Mouse (Mus musculus) embryonic facial prominence, embryonic 11.5 days (tissue): ENCODE data around the gene Car10. TPM values are rescaled to one million over a fixed set of nuclear protein-coding genes. Genes with fewer than 3 reads are reported as not detected.

ENCODE experiments used
- ATAC-seq: fragments of 200-750 bp; cut with Nextera tagmentation; replicated peaks from 2 replicates; pipeline ENCODE4 v1.8.0; 2017; ENCODE audit warnings: low read depth; ENCODE audit not compliant: insufficient number of reproducible peaks, low FRiP score, low TSS enrichment
- DNase-seq: peaks from one replicate; pipeline ENCODE4 v3.0.0-alpha.2; 2015; ENCODE audit warnings: low spot score
- H3K27ac ChIP-seq: fragments of 300-500 bp; sonication (generic); replicated peaks from 2 replicates; pipeline ENCODE4 v1.5.1; 2014; ENCODE audit warnings: mild to moderate bottlenecking, low read depth, low read length, control low read depth
- H3K27me3 ChIP-seq: fragments of 300-500 bp; sonication (generic); 2 replicates; pipeline ENCODE4 v1.6.1; 2014; ENCODE audit warnings: mild to moderate bottlenecking, low read length, moderate library complexity, mixed read lengths; ENCODE audit not compliant: control insufficient read depth, insufficient read depth
- H3K36me3 ChIP-seq: fragments of 300-500 bp; sonication (generic); replicated peaks from 2 replicates; pipeline ENCODE4 v1.6.1; 2014; ENCODE audit warnings: low read depth, mild to moderate bottlenecking, low read length, moderate library complexity, mixed read lengths; ENCODE audit not compliant: control insufficient read depth, insufficient read depth
- H3K4me1 ChIP-seq: fragments of 300-500 bp; sonication (generic); 2 replicates; pipeline ENCODE4 v1.6.1; 2014; ENCODE audit warnings: low read length, mixed read lengths; ENCODE audit not compliant: control insufficient read depth, insufficient read depth
- H3K4me2 ChIP-seq: fragments of 300-500 bp; sonication (generic); 2 replicates; pipeline ENCODE4 v1.6.1; 2014; ENCODE audit warnings: low read depth, mild to moderate bottlenecking, control low read depth, low read length, moderate library complexity
- H3K4me3 ChIP-seq: fragments of 300-500 bp; sonication (generic); 2 replicates; pipeline ENCODE4 v1.5.1; 2014; ENCODE audit warnings: low read depth, low read length, control low read depth
- H3K9ac ChIP-seq: fragments of 300-500 bp; sonication (generic); replicated peaks from 2 replicates; pipeline ENCODE4 v1.6.1; 2014; ENCODE audit warnings: mild to moderate bottlenecking, control low read depth, low read length
- H3K9me3 ChIP-seq: fragments of 300-500 bp; sonication (generic); replicated peaks from 2 replicates; pipeline ENCODE4 v1.6.1; 2016; ENCODE audit warnings: mild to moderate bottlenecking, low read length, inconsistent platforms, mixed read lengths; ENCODE audit not compliant: control insufficient read depth
- WGBS: fragments of 180-500 bp; shearing (Covaris S2); extraction: QIAGEN DNeasy Blood & Tissue Kit; methylation state at CpG from one replicate; pipeline ENCODE4 v1.1.7; 2014; 5-methylcytosine and 5-hydroxymethylcytosine counted together
- polyA plus RNA-seq: library from polyadenylated mRNA; unstranded; fragments of >200 nt; fragmentation: Nextera tagmentation; extraction: Ambion mirVana; gene quantifications from 2 replicates; pipeline ENCODE4 v1.2.1, GENCODE M21; 2014

Gene Car10
- polyA plus RNA-seq, 1 experiment from 2014 or later, result 0.80 TPM

GRCm38 (mm10) chr11:93640954-93641353 lies 543.1 kb downstream of the Car10 start:
- 66% methylated on average over 5 of the region's 5 CpGs for WGBS
- Histone ChIP-seq H3K4me1 (no peaks in the 10 kb centered on the region), H3K27me3 (no peaks in the 10 kb centered on the region), H3K36me3 (no peaks in the 10 kb centered on the region), H3K27ac (no peak overlapping the region), H3K4me3 (no peak overlapping the region), H3K9ac (no peak overlapping the region), H3K4me2 (no peak overlapping the region), H3K9me3 (no peaks in the 10 kb centered on the region)
- DNase-seq (no peak), ATAC-seq (no peak)

DNA sequence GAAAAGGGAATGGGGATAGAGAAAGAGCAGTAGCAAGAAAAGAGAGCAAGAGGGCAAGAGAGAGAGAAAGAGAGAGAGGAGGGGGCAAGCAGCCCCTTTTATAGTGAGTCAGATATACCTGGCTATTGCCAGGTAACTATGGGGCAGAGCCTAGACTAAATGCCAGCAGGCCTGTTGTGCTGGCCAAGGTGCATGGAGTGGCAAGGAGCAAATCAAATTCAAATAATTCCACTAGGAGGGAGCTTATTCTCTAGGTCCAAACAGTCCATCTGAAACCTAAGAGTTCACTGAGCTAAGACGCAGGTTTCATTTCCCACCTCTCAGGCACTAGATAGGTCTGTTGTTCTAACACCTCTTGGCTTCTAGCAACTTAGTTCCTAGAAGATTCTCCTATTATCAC lies 544.5 kb downstream of the Car10 start:
- Histone ChIP-seq H3K27ac (no peak overlapping the region), H3K9me3 (no peaks in the 10 kb centered on the region), H3K9ac (no peak overlapping the region), H3K4me3 (no peak overlapping the region), H3K36me3 (no peaks in the 10 kb centered on the region), H3K4me2 (no peak overlapping the region), H3K27me3 (no peaks in the 10 kb centered on the region), H3K4me1 (no peaks in the 10 kb centered on the region)
- DNase-seq (no peak), ATAC-seq (no peak)
- WGBS, result 85% methylated on average over 1 of the region's 1 CpGs

- Histone ChIP-seq H3K9ac (no peak overlapping the region), H3K4me3 (no peak overlapping the region), H3K4me2 (no peak overlapping the region), H3K27me3 (no peaks in the 10 kb centered on the region), H3K36me3 (no peaks in the 10 kb centered on the region), H3K4me1 (no peaks in the 10 kb centered on the region), H3K27ac (no peak overlapping the region), H3K9me3 (no peaks in the 10 kb centered on the region)
- no peak for DNase-seq
- WGBS, result 88% methylated on average over 4 of the region's 4 CpGs
- no peak for ATAC-seq
Observed at GRCm38 (mm10) chr11:93643006-93643405, 545.2 kb downstream of the Car10 start.

DNA sequence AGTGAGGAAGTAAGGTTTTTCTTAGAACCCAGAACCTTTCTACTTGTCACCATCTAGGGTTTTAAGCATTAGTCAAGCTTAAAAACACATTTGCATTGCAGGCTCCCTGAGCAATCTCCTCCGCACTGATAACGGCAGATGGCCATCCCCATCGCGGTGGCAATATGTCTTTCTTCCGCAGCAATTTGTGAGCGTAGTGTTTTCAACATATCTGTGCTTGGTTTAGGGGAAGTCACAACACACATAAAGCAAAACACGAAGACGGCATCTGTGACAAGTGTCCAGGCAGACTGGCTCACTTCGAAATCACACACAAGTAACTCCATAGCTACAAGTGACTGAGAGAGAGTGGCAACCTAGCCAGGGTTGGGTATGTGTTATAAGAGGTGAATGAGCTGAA lies 545.6 kb downstream of the Car10 start:
- Histone ChIP-seq H3K27ac (no peak overlapping the region), H3K4me3 (no peak overlapping the region), H3K36me3 (no peaks in the 10 kb centered on the region), H3K4me2 (no peak overlapping the region), H3K9ac (no peak overlapping the region), H3K9me3 (no peaks in the 10 kb centered on the region), H3K27me3 (no peaks in the 10 kb centered on the region), H3K4me1 (no peaks in the 10 kb centered on the region)
- DNase-seq (no peak), ATAC-seq (no peak)
- 93% methylated on average over 9 of the region's 9 CpGs for WGBS

GRCm38 (mm10) chr11:93646216-93646615 lies 548.4 kb downstream of the Car10 start:
- no peaks in the 10 kb centered on the region for H3K36me3 ChIP-seq

More at GRCm38 (mm10) chr11:93646216-93646615, 548.4 kb downstream of the Car10 start:
- ATAC-seq (no peak), DNase-seq (no peak)
- no peaks in the 10 kb centered on the region for H3K9me3 ChIP-seq
- no peak overlapping the region for H3K27ac ChIP-seq
- no peaks in the 10 kb centered on the region for H3K4me1 ChIP-seq
- H3K9ac ChIP-seq, result no peak overlapping the region
- 93% methylated on average over 3 of the region's 3 CpGs for WGBS
- H3K4me3 ChIP-seq, result no peak overlapping the region
- H3K27me3 ChIP-seq, result no peaks in the 10 kb centered on the region
- no peak overlapping the region for H3K4me2 ChIP-seq
